Mouse (Mus musculus): Measurements from ENCODE around the gene Limch1.

Gene Limch1

GRCm38 (mm10) chr5:66979332-66980218 is 233.9 kb downstream of the Limch1 start:
- no peak for DNase-seq (ENCODE audit: low spot score in 2 of 2)

GRCm38 (mm10) chr5:66980862-66981261 is 235.2 kb downstream of the Limch1 start:
- DNase-seq (ENCODE audit: low spot score in 2 of 2) = no peak

GRCm38 (mm10) chr5:66983104-66983503 is 237.5 kb downstream of the Limch1 start:
- no peak for DNase-seq (ENCODE audit: low spot score in 2 of 2)

GRCm38 (mm10) chr5:66988926-66989325 is 243.3 kb downstream of the Limch1 start:
- DNase-seq (ENCODE audit: low spot score in 2 of 2) = no peak

- DNase-seq (ENCODE audit: low spot score in 2 of 2) = no peak
Observed at GRCm38 (mm10) chr5:66989531-66989930, 243.9 kb downstream of the Limch1 start.

- no peak for DNase-seq (ENCODE audit: low spot score in 2 of 2)
Observed at GRCm38 (mm10) chr5:66992401-66992800, 246.8 kb downstream of the Limch1 start.

GRCm38 (mm10) chr5:66993076-66993475 is 247.4 kb downstream of the Limch1 start:
- DNase-seq (ENCODE audit: low spot score in 2 of 2) = no peak

GRCm38 (mm10) chr5:66996124-66996523 is 250.5 kb downstream of the Limch1 start:
- no peak for DNase-seq (ENCODE audit: low spot score in 2 of 2)

GRCm38 (mm10) chr5:66996886-66997599 is 251.4 kb downstream of the Limch1 start:
- peak in 1 of 2 experiments; percentile 25 for DNase-seq (ENCODE audit: low spot score in 2 of 2)

- DNase-seq (ENCODE audit: low spot score in 2 of 2) = no peak
Observed at GRCm38 (mm10) chr5:66997600-66997930, 251.9 kb downstream of the Limch1 start.

- no peak for DNase-seq (ENCODE audit: low spot score in 2 of 2)
Observed at GRCm38 (mm10) chr5:66998341-66998740, 252.7 kb downstream of the Limch1 start.

GRCm38 (mm10) chr5:67002346-67002745 is 256.7 kb downstream of the Limch1 start:
- no peak for DNase-seq (ENCODE audit: low spot score in 2 of 2)

- no peak for DNase-seq (ENCODE audit: low spot score in 2 of 2)
Observed at GRCm38 (mm10) chr5:67004619-67005018, 259.0 kb downstream of the Limch1 start.

GRCm38 (mm10) chr5:67011043-67011870 is 265.6 kb downstream of the Limch1 start:
- no peak for DNase-seq (ENCODE audit: low spot score in 2 of 2)

- no peak for DNase-seq (ENCODE audit: low spot score in 2 of 2)
Observed at GRCm38 (mm10) chr5:67011985-67012384, 266.4 kb downstream of the Limch1 start.

- DNase-seq (ENCODE audit: low spot score in 2 of 2) = no peak
Observed at GRCm38 (mm10) chr5:67013926-67014325, 268.3 kb downstream of the Limch1 start.

- peak; percentile 7 to 51 for DNase-seq (ENCODE audit: low spot score in 2 of 2)
Observed at GRCm38 (mm10) chr5:67016450-67016849, 270.8 kb downstream of the Limch1 start.

GRCm38 (mm10) chr5:67024459-67025050 is 278.9 kb downstream of the Limch1 start:
- DNase-seq (ENCODE audit: low spot score in 2 of 2) = no peak

GRCm38 (mm10) chr5:67025095-67025494 is 279.5 kb downstream of the Limch1 start:
- DNase-seq (ENCODE audit: low spot score in 2 of 2) = no peak

- DNase-seq (ENCODE audit: low spot score in 2 of 2) = no peak
Observed at GRCm38 (mm10) chr5:67025581-67025980, 280.0 kb downstream of the Limch1 start.

GRCm38 (mm10) chr5:67028786-67029185 is 283.2 kb downstream of the Limch1 start:
- DNase-seq (ENCODE audit: low spot score in 2 of 2) = no peak

GRCm38 (mm10) chr5:67029946-67030345 is 284.3 kb downstream of the Limch1 start:
- no peak for DNase-seq (ENCODE audit: low spot score in 2 of 2)

All from thymus, postnatal 10 days (tissue).